Mouse (Mus musculus) bone marrow, adult 2 months (tissue): ENCODE data around the gene Rcsd1.
"Not testable (repeated sequence)": the region's sequence is repeated elsewhere in the genome, so short reads cannot be mapped to it uniquely, and the experiment has no call there.

Source experiments
- CTCF ChIP-seq: fragments of 200-500 bp; IDR thresholded peaks from 2 replicates; pipeline ENCODE4 v1.5.1; 2011; ENCODE audit warnings: low read length, control low read depth; ENCODE audit not compliant: control insufficient read depth, insufficient read depth
- POLR2A ChIP-seq: fragments of 200-500 bp; IDR thresholded peaks from 2 replicates; pipeline ENCODE4 v1.6.1; 2011; ENCODE audit warnings: low read depth, mild to moderate bottlenecking, control low read depth, low read length, borderline replicate concordance; ENCODE audit not compliant: control insufficient read depth

DNA sequence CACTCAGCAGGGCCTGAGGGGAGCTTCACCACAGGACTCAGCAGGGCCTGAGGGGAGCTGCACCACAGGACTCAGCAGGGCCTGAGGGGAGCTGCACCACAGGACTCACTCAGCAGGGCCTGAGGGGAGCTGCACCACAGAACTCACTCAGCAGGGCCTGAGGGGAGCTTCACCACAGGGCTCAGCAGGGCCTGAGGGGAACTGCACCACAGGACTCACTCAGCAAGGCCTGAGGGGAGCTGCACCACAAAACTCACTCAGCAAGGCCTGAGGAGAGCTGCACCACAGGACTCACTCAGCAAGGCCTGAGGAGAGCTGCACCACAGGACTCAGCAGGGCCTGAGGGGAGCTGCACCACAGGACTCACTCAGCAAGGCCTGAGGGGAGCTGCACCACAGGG is 29.5 kb downstream of the Rcsd1 start:
- TF ChIP-seq CTCF, POLR2A: not testable (repeated sequence)
